Mouse (Mus musculus) brain, embryonic 18.5 days (tissue): ENCODE measurements at regions not wholly inside any gene's neighbourhood (a gene's known extent, or its start where the extent isn't known, plus 50 kb on each side); places are given as distances from the start of the nearest gene placed in this dataset.

ENCODE experiments used
- DNase-seq: peaks from one replicate; pipeline ENCODE4 v3.0.0-alpha.2; 2012; ENCODE audit warnings: low read depth, low spot score

GRCm38 (mm10) chr13:44132510-44132909 is 347.9 kb downstream of the Cd83 start:
- no peak for DNase-seq

- DNase-seq = no peak
These were observed 348.9 kb downstream of the Cd83 start for GRCm38 (mm10) chr13:44133436-44133835.

- DNase-seq = no peak
These were observed 356.6 kb downstream of the Cd83 start for GRCm38 (mm10) chr13:44141181-44141580.

GRCm38 (mm10) chr13:44145441-44145840 is 360.9 kb downstream of the Cd83 start:
- no peak for DNase-seq

- DNase-seq = no peak
These were observed 363.3 kb downstream of the Cd83 start for GRCm38 (mm10) chr13:44147841-44148240.

GRCm38 (mm10) chr13:44149499-44149898 is 364.9 kb downstream of the Cd83 start:
- no peak for DNase-seq

- DNase-seq = no peak
These were observed 367.0 kb downstream of the Cd83 start for GRCm38 (mm10) chr13:44151526-44151925.

GRCm38 (mm10) chr13:44152806-44153613 is 368.4 kb downstream of the Cd83 start:
- no peak for DNase-seq

GRCm38 (mm10) chr13:44153784-44154183 is 369.2 kb downstream of the Cd83 start:
- DNase-seq = no peak

GRCm38 (mm10) chr13:44155956-44156355 is 371.4 kb downstream of the Cd83 start:
- no peak for DNase-seq

- DNase-seq = no peak
These were observed 372.0 kb downstream of the Cd83 start for GRCm38 (mm10) chr13:44156546-44156945.

- no peak for DNase-seq
These were observed 372.7 kb downstream of the Cd83 start for GRCm38 (mm10) chr13:44157236-44157635.

- DNase-seq = no peak
These were observed 373.8 kb downstream of the Cd83 start for GRCm38 (mm10) chr13:44158364-44158763.

- DNase-seq = no peak
These were observed 374.8 kb downstream of the Cd83 start for GRCm38 (mm10) chr13:44159346-44159745.

GRCm38 (mm10) chr13:44164746-44165145 is 380.2 kb downstream of the Cd83 start:
- DNase-seq = no peak

GRCm38 (mm10) chr13:44167186-44167585 is 382.6 kb downstream of the Cd83 start:
- DNase-seq = peak; percentile 12

GRCm38 (mm10) chr13:44168186-44168585 is 383.6 kb downstream of the Cd83 start:
- DNase-seq = no peak

GRCm38 (mm10) chr13:44171639-44172038 is 387.1 kb downstream of the Cd83 start:
- DNase-seq = no peak

- no peak for DNase-seq
These were observed 388.1 kb downstream of the Cd83 start for GRCm38 (mm10) chr13:44172701-44173100.

GRCm38 (mm10) chr13:44174236-44174635 is 389.7 kb downstream of the Cd83 start:
- DNase-seq = no peak

GRCm38 (mm10) chr13:44175300-44176036 is 390.9 kb downstream of the Cd83 start:
- DNase-seq = no peak

- DNase-seq = no peak
These were observed 391.5 kb downstream of the Cd83 start for GRCm38 (mm10) chr13:44176121-44176520.

- DNase-seq = no peak
These were observed 393.4 kb downstream of the Cd83 start for GRCm38 (mm10) chr13:44178006-44178405.
